Mouse (Mus musculus) olfactory bulb, adult 2 months (tissue): ENCODE measurements at regions not wholly inside any gene's neighbourhood (a gene's known extent, or its start where the extent isn't known, plus 50 kb on each side); places are given as distances from the start of the nearest gene placed in this dataset.

ENCODE experiments used
- H3K27ac ChIP-seq: fragments of 200-500 bp; 2 replicates; pipeline ENCODE4 v1.5.1; 2012; ENCODE audit warnings: low read depth, low read length; ENCODE audit not compliant: insufficient read depth
- H3K4me1 ChIP-seq: fragments of 200-500 bp; 2 replicates; pipeline ENCODE4 v1.6.1; 2012; ENCODE audit warnings: low read length; ENCODE audit not compliant: control insufficient read depth, insufficient read depth
- H3K4me3 ChIP-seq: fragments of 200-500 bp; 2 replicates; pipeline ENCODE4 v1.5.1; 2012; ENCODE audit warnings: mild to moderate bottlenecking, low read depth, low read length, moderate library complexity; ENCODE audit not compliant: insufficient read depth
- CTCF ChIP-seq: fragments of 200-500 bp; IDR thresholded peaks from 2 replicates; pipeline ENCODE4 v1.5.1; 2012; ENCODE audit warnings: low read depth, mild to moderate bottlenecking, low read length, moderate library complexity; ENCODE audit not compliant: insufficient read depth
- POLR2A ChIP-seq: fragments of 200-500 bp; IDR thresholded peaks from 2 replicates; pipeline ENCODE4 v1.6.1; 2012; ENCODE audit warnings: mild to moderate bottlenecking, low read depth, low read length, moderate library complexity; ENCODE audit not compliant: insufficient read depth
- WGBS: fragments of 180-500 bp; shearing (Covaris S2); methylation state at CpG from one replicate; pipeline ENCODE4 v1.1.7; 2018; 5-methylcytosine and 5-hydroxymethylcytosine counted together

DNA sequence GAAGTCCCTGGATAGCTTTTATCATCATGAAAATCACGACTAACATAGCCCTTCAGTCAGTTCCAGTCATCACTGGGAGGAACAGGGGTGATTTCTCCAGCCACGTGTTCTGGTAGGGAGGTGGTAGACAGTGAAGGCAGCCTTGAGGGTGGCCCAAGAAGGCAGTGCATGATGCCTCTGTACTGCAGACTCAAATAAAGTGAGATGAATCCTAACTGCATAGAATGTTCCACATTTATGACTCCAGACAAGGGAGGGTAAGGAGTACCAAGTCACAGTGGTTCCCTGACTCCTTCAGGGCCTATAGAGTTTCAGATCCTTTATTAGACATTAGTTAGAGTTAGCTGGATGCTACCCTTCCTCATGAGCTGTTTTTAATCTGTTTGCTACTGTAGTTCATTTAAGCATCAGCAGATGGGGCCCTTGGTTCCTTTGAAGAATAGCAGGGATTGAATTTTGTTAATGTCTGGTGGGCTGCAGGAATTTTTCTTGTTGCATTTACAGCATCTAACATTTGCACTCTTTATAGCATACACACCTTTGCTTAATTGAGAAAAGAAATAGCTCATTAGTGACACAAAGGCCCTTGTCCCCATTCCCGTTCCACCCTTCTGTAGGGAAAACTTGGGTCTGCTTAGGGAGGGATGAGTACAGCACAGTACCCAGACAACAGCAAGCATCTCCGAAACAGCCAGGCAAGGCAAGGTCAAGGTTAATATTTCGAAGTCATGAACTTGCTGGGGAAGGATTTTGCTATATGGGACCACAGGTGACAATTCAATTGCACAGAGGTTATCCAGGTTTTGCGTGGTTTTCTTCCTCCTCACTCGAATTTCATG is 359.0 kb upstream of the Pkn2 start:
- no peak overlapping the region for H3K27ac ChIP-seq
- TF ChIP-seq POLR2A = no peak
- no peak for TF ChIP-seq CTCF
- H3K4me3 ChIP-seq = no peak overlapping the region
- H3K4me1 ChIP-seq = no peaks in the 10 kb centered on the region
- WGBS = 76% methylated on average over 7 of the region's 7 CpGs

DNA sequence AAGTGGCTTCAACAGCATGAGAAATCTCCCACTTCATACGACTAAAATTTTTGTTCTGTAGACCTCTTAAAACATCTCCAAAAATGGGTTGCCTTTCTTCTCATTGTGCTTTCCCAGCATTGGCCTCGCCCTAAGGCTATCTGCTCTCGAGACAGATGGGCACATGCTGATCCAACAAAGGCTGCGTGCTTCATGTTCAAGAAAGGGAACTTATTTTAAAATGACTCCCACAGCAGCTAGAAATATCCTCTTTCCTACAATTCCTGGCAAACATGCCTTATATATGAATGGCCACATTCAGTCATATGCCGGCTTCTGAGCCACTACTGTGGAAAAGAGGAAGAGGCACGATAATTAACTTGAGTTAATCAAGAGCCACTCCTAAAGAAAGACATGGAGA is 356.7 kb upstream of the Pkn2 start:
- no peak overlapping the region for H3K4me3 ChIP-seq
- H3K27ac ChIP-seq = no peak overlapping the region
- no peak for TF ChIP-seq POLR2A
- TF ChIP-seq CTCF = no peak
- no peaks in the 10 kb centered on the region for H3K4me1 ChIP-seq
- WGBS = 86% methylated on average over 6 of the region's 6 CpGs

DNA sequence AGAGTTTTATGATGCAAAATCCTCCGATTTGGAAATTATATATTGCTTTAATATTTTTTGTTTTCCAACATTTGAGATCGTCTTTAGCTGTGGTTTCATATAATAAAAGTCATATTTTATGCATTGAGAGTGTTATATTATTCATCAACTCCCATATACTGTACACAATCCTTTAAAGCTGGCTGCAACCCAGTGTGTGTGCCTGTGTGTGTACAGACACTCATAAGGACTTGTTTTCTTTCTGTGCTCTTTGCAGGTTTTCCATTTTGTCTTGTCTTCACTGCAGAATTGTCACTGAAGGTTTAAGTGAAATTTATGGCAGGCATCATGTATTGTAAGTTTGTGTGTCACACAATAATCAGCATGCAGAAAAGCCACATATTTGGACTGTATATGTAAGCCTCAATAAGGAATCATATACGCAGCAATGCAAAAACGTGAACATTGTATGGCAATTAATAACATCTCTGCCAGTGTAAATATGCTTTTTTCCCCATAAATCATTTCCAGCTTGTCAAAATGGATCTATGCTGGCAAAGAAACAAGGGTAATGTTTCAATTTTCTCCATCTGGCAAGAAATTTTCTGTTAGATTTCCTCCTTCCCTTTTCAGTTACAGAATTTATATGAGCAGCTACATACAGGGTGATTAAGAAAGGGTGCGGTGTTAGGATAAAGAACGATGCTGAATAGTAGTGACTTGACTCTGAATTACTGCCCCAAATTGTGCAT is 342.4 kb upstream of the Pkn2 start:
- no peaks in the 10 kb centered on the region for H3K4me1 ChIP-seq
- 85% methylated on average over 6 of the region's 6 CpGs for WGBS
- H3K27ac ChIP-seq = no peak overlapping the region
- no peak overlapping the region for H3K4me3 ChIP-seq
- no peak for TF ChIP-seq CTCF
- TF ChIP-seq POLR2A = no peak

DNA sequence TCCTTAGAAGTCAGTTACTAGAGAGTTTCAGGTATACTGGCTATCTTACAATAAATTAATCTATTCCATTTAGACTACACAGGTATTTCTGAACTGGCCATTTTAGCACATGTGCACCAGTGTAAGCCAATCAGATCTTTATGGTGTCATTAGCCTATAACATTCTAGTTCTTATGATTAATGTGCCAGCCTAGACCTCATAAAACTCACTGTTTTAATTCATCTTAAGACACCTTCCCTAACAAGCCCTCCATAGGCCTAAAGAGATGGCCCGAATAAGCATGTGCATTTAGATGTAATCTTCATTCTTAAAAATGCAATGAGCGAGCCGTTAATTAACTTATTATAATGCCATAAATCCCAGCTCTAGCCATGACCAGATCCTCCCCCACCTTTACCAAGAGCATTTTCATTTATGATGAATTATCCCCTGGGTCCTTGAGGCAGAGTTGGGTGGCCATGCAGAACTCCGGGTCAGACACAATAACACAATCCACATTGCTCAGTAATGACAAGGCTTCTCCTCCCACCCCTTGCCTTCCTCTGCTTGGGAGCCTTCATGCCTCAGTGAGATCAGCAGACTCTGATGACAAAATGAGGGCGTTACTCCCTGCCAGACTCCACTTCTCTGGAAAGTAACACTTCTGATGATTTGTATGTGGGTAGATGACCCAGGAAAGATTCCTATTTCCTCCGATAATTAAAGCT is 311.6 kb upstream of the Pkn2 start:
- no peak for TF ChIP-seq POLR2A
- TF ChIP-seq CTCF = no peak
- H3K4me3 ChIP-seq = no peak overlapping the region
- H3K27ac ChIP-seq = no peak overlapping the region
- H3K4me1 ChIP-seq = no peaks in the 10 kb centered on the region
- 88% methylated on average over 6 of the region's 6 CpGs for WGBS

DNA sequence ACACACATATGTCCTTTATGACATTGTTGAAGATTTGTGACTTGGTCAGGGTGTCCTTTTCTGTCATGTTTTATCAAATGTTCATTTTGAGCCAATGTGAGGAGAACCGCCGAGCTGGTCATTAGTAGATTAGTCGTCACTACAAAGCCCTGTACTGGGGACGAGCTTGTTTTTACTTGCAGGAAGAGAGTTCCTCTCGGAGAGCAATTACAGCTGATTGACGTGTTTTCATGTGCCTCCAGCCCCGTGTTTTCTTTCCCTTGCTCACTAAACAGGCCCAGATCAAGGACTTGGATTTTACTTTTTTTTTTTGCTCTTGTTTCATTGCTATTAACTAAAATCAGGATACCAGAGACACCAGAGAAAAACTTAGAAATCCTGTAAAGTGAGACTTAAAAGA is 307.1 kb upstream of the Pkn2 start:
- no peak overlapping the region for H3K27ac ChIP-seq
- no peaks in the 10 kb centered on the region for H3K4me1 ChIP-seq
- TF ChIP-seq CTCF = no peak
- TF ChIP-seq POLR2A = no peak
- WGBS = 31% methylated on average over 7 of the region's 7 CpGs
- no peak overlapping the region for H3K4me3 ChIP-seq

DNA sequence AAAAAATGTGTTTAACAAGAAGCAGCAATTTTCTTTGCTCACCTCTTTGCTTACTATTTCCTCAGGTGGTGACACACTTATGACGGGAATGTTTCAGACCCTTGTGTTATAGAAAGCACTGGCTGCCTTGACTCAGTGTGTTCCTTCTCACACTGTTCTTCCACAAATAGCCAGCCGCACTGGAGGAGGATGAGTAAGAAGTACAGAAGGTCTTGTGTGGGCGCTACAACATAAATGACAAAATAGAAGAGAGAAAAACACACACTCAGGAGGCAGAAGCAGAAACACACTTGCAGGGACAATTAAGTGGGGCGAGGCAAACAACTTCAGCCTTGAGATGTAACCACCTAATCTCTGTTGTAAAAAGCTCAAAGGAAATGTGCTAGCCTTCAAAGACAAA is 292.2 kb upstream of the Pkn2 start:
- TF ChIP-seq CTCF = no peak
- TF ChIP-seq POLR2A = no peak
- WGBS = 49% methylated on average over 4 of the region's 4 CpGs

DNA sequence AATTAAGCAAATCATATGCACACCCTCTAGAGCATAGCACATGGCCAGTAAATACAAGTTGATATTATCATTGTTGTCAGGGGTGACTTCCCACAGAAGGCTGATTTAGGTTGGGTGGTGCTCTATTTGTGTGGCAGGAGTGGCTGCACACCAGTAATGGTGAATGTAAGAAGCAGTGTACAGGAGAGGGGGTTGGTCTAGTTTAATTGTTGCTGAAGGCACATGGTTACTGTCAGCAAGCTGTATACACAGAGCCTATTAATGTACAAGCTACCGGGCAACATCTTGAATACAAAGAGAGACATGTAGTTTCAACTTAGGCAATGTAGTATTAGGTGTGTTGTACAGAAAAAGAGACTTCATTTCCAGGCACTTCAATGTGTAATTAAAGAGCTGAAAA is 280.6 kb upstream of the Pkn2 start:
- TF ChIP-seq POLR2A (no peak), CTCF (no peak)
- Histone ChIP-seq H3K27ac (no peak overlapping the region), H3K4me1 (no peaks in the 10 kb centered on the region), H3K4me3 (no peak overlapping the region)
- WGBS = 37% methylated on average over 1 of the region's 1 CpGs

More for the DNA sequence above, 292.2 kb upstream of the Pkn2 start:
- Histone ChIP-seq H3K4me3 (no peak overlapping the region), H3K27ac (no peak overlapping the region), H3K4me1 (no peaks in the 10 kb centered on the region)

DNA sequence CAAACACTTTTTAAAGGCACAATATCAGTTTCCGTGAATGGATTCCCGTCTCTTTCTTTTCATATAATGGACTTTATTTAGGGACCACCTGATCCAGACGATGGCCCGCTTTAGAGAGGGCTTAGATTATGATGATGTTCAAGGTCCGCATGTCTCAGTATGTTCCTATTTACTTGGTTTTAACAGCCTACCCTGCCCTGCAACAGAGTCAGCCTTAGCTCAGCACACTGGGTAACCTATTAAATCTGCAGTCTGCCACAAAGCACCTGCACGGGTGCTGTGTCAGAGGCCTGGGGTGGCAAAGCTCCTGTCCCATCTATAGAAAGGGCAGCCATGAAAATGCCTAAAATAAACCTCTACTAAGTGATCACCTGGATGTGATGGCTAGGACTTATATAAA is 280.2 kb upstream of the Pkn2 start:
- Histone ChIP-seq H3K27ac (no peak overlapping the region), H3K4me1 (no peaks in the 10 kb centered on the region), H3K4me3 (no peak overlapping the region)
- TF ChIP-seq CTCF (no peak), POLR2A (no peak)
- WGBS = 84% methylated on average over 6 of the region's 6 CpGs

DNA sequence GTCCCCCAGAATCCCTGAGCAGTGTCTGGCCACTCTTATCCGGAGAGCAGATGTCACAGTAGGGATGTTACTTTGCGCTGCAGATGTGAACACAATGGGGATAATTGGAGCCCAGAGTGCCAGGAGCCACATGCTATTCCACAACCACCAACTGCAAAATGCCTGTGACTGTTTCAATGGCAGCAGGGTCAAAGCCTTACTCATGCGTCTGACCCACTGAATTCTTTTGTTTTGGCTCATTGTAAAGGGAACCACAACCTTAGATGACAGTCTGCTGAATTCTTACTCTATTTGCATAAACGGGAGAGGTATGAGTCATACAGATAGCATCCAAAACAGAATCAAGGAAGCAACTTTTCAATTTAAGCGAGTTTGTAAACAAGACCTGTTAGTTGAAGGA is 276.8 kb upstream of the Pkn2 start:
- WGBS = 26% methylated on average over 5 of the region's 5 CpGs
- H3K4me1 ChIP-seq = no peaks in the 10 kb centered on the region
- no peak overlapping the region for H3K4me3 ChIP-seq
- H3K27ac ChIP-seq = no peak overlapping the region
- TF ChIP-seq CTCF (no peak), POLR2A (no peak)
